In the genomic region with DNA sequence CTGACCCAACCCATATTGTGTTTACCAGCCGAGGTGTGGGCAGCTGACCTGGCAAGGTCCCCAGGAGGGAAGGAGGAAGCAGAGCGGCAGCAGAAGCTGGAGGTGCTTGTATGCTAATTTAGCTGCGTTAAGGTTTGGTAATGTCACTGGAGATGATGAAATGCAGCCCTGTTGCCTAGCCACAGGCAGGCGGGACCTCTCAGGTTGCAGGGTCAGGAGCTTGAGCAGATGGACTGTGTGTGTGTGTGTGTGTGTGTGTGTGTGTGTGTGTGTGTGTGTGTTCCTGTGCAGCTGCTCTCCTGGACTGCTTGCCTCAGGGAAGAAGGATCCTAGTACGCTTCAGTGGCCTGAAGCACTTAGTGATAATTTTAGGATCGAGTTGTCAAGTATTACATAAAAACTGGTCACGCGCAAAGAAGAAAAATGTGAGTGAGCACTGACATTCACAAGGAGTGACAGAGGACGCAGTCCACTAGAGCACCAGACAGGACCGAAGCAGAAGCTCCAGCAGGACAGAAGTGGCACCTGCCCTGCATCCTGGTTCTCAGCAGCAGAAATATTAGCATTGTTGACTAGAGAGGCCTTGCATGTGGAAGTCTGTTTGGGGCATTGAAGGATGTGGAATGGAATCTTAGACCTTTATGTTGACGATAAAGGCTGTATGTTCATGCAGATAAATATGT, we compare ENCODE assay signal across 8 mouse cellular contexts. TPM values are rescaled to one million over a fixed set of nuclear protein-coding genes. Genes with fewer than 3 reads are reported as not detected.
A peak's percentile ranks its signal among the peaks of the same experiment; 100 is the strongest.
DNase-seq lines count a peak whose midpoint lies in the region; ATAC-seq and TF ChIP-seq lines count a peak whose summit lies in the region.

No protein-coding gene starts in this region.

- no peak for TF ChIP-seq CTCF in heart, postnatal 0 days (IDR thresholded peaks at IDR 0.05; ENCODE audit: low read depth)

- no peaks in the 10 kb centered on the region for H3K4me1 ChIP-seq in heart, postnatal 0 days (ENCODE audit: control insufficient read depth, insufficient read depth)
- H3K4me1 ChIP-seq in limb, embryonic 13.5 days: peaks cover 24% of the 10 kb centered on the region
- peaks cover 14% of the 10 kb centered on the region for H3K4me1 ChIP-seq in midbrain, embryonic 13.5 days (replicated peaks)

- no peak overlapping the region for H3K9ac ChIP-seq in heart, postnatal 0 days (replicated peaks; ENCODE audit: low read depth, low read length)
- no peak overlapping the region for H3K9ac ChIP-seq in limb, embryonic 13.5 days
- no peak overlapping the region for H3K9ac ChIP-seq in midbrain, embryonic 13.5 days (replicated peaks)

- no peak overlapping the region for H3K4me2 ChIP-seq in heart, postnatal 0 days (ENCODE audit: low read depth, low read length)
- H3K4me2 ChIP-seq in limb, embryonic 13.5 days (replicated peaks): no peak overlapping the region; the same call in 1 of the 2 replicates
- H3K4me2 ChIP-seq in midbrain, embryonic 13.5 days (replicated peaks): no peak overlapping the region

- 32% methylated on average over 11 of the region's 11 CpGs for WGBS in heart, postnatal 0 days
- 38% methylated on average over 11 of the region's 11 CpGs for WGBS in limb, embryonic 13.5 days
- WGBS in midbrain, embryonic 13.5 days: 42% methylated on average over 11 of the region's 11 CpGs

- H3K9me3 ChIP-seq in heart, postnatal 0 days (replicated peaks; ENCODE audit: control insufficient read depth, low read length): no peaks in the 10 kb centered on the region
- no peaks in the 10 kb centered on the region for H3K9me3 ChIP-seq in limb, embryonic 13.5 days
- no peaks in the 10 kb centered on the region for H3K9me3 ChIP-seq in midbrain, embryonic 13.5 days

- peak; percentile 44 for DNase-seq in ovary, postnatal 36 days (ENCODE audit: low spot score)
- no peak for DNase-seq in ovary, postnatal 14 days (ENCODE audit: low spot score)
- DNase-seq in heart, postnatal 0 days (ENCODE audit: low spot score): peak; percentile 22
- DNase-seq in thymus, adult 18-20 months: no peak
- no peak for DNase-seq in urinary bladder, adult 2 months (ENCODE audit: low spot score)

- peak; percentile 80 for ATAC-seq in common myeloid progenitor, adult 5-6 weeks (replicated peaks; ENCODE audit: low read depth, poor library complexity, severe bottlenecking)
- ATAC-seq in heart, postnatal 0 days (ENCODE audit: insufficient read depth, low read depth): peak; percentile 27; the same call in 1 of the 2 replicates
- ATAC-seq in limb, embryonic 13.5 days (ENCODE audit: low FRiP score, low read depth): peak; percentile 70
- peak; percentile 75 for ATAC-seq in midbrain, embryonic 13.5 days

- no peaks in the 10 kb centered on the region for H3K36me3 ChIP-seq in heart, postnatal 0 days (replicated peaks; ENCODE audit: control insufficient read depth, insufficient read depth, low read length)
- H3K36me3 ChIP-seq in limb, embryonic 13.5 days: no peaks in the 10 kb centered on the region
- no peaks in the 10 kb centered on the region for H3K36me3 ChIP-seq in midbrain, embryonic 13.5 days

- no peaks in the 10 kb centered on the region for H3K27me3 ChIP-seq in heart, postnatal 0 days (ENCODE audit: control insufficient read depth, insufficient read depth, low read length)
- no peaks in the 10 kb centered on the region for H3K27me3 ChIP-seq in limb, embryonic 13.5 days
- H3K27me3 ChIP-seq in midbrain, embryonic 13.5 days: no peaks in the 10 kb centered on the region

- H3K27ac ChIP-seq in heart, postnatal 0 days (ENCODE audit: low read depth): no peak overlapping the region
- H3K27ac ChIP-seq in limb, embryonic 13.5 days: 0 out of 2 replicates have a peak overlapping the region, but pooled peaks have one; percentile 22
- H3K27ac ChIP-seq in midbrain, embryonic 13.5 days: peak overlapping the region; percentile 22; the same call in 1 of the 2 replicates

- no peak overlapping the region for H3K4me3 ChIP-seq in heart, postnatal 0 days (ENCODE audit: low read depth, low read length)
- no peak overlapping the region for H3K4me3 ChIP-seq in limb, embryonic 13.5 days
- H3K4me3 ChIP-seq in midbrain, embryonic 13.5 days (replicated peaks): no peak overlapping the region

- no peak for TF ChIP-seq EP300 in heart, postnatal 0 days (IDR thresholded peaks at IDR 0.05; ENCODE audit: low read depth)

RNA-seq across cellular contexts. Expression of a gene that starts 14.8 kb away (rescaled TPM):
- total RNA-seq in common myeloid progenitor, adult 5-6 weeks (2017): 0.24 and 0.27 TPM in 2 replicates
- not detected in 2 replicates for total RNA-seq in heart, postnatal 0 days (2014; rRNA removed; ENCODE audit: low replicate concordance)
- polyA plus RNA-seq in heart, postnatal 0 days (2015; fragmentation: Nextera tagmentation; extraction: Ambion mirVana): not detected in 2 replicates
- polyA plus RNA-seq in limb, embryonic 13.5 days (2015; fragmentation: Nextera tagmentation; extraction: Ambion mirVana): 0.11 and 0.29 TPM in 2 replicates
- polyA plus RNA-seq in midbrain, embryonic 13.5 days (2015; fragmentation: Nextera tagmentation; extraction: Ambion mirVana): 0.68 and 0.71 TPM in 2 replicates
- 0.04 TPM in 1 of 2 replicates, not detected in the other for polyA plus RNA-seq in urinary bladder, adult 2 months (2012; rRNA removed)

RNA-seq across cellular contexts. Expression of a gene that starts 27.3 kb away (rescaled TPM):
- 368 TPM in 2 replicates for total RNA-seq in common myeloid progenitor, adult 5-6 weeks (2017)
- total RNA-seq in heart, postnatal 0 days (2014; rRNA removed; ENCODE audit: low replicate concordance): 2.2 and 3.9 TPM in 2 replicates
- 2.8 and 3.5 TPM in 2 replicates for polyA plus RNA-seq in heart, postnatal 0 days (2015; fragmentation: Nextera tagmentation; extraction: Ambion mirVana)
- polyA plus RNA-seq in limb, embryonic 13.5 days (2015; fragmentation: Nextera tagmentation; extraction: Ambion mirVana): 16.9 and 19.9 TPM in 2 replicates
- 13.4 and 14.4 TPM in 2 replicates for polyA plus RNA-seq in midbrain, embryonic 13.5 days (2015; fragmentation: Nextera tagmentation; extraction: Ambion mirVana)
- polyA plus RNA-seq in urinary bladder, adult 2 months (2012; rRNA removed): 6.1 and 6.2 TPM in 2 replicates

Comparison
In these comparisons a context has a peak if more than half of its experiments do, and no peak if none do; other contexts are left out.
1. DNase-seq: peak in ovary, postnatal 36 days (single experiment) and heart, postnatal 0 days (single experiment); none in ovary, postnatal 14 days (single experiment), thymus, adult 18-20 months (0 of 2) and urinary bladder, adult 2 months (single experiment).
2. ATAC-seq: peak in every context shown above with its lines; median percentile 80 in common myeloid progenitor, adult 5-6 weeks; 75 in midbrain, embryonic 13.5 days; 70 in limb, embryonic 13.5 days; 27 in heart, postnatal 0 days.